Mouse (Mus musculus) ovary, postnatal 14 days (tissue): Measurements from ENCODE around the gene Cyth1.

Source experiments
- DNase-seq: peaks from one replicate; pipeline ENCODE4 v3.0.0; 2022; ENCODE audit warnings: low spot score

Cyth1 gene

DNA sequence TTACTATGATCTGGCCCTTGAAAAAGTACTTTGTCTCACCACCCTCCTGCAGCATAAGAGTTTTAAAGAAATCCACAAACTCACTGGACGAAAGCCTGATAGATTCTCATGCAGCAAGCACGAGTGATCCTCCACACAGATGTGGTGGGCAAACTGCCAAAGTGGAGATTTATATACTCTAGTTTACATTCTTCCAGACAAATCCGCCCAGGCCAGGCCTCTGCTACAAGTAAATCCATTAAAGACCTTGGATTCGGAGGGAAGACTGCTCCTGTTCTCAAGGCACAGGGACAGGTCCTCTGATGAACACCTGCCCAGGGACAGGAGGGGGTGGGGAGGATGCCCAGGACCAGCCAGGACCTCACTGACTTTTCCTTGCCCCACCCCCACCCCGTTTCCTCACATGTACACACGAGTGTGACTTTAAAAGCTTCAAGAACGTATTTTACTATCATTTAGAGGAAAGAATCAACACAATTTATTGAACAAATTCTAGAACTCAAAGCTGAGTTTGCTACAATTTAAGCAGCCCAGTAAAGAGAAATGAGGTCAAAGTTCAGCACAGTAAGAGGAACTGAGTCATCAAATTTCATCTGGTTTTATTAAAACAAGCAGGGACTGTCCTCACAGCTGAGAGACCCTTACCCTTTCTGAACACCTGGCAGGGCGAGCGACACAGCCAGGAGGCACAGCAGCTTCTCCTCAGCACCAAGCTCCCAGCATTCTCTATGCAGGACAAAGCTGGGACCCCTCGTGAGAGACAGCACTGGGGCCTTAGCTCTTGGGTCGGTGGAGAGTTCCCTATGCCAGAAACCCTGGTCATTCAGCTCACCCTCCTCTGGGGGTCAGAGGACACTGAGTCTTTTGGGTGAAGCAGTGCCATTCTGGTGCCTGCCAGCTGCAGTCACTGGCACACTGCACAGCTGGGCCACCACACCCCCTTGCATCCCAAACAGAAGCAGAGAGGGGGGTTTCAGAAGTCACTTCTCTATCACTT is 47.3 kb downstream of the Cyth1 start:
- no peak for DNase-seq

DNA sequence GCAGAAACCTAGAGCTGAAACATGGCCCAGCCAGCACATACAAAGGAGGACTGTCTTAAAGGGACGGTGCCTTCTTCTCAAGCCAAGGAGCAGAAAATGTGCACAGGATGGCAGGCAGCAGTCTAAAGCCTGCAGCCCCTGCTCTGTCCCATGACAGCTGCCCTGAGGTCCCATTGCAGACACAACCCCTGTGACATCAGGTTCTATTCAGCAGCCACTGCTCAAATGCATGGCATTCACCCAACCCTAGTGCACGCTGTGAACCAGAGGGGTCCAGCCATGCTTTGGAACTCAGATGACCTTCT is 50.1 kb downstream of the Cyth1 start:
- DNase-seq = no peak

- DNase-seq = no peak
Measured at GRCm38 (mm10) chr11:118197508-118198295, 50.7 kb downstream of the Cyth1 start.

DNA sequence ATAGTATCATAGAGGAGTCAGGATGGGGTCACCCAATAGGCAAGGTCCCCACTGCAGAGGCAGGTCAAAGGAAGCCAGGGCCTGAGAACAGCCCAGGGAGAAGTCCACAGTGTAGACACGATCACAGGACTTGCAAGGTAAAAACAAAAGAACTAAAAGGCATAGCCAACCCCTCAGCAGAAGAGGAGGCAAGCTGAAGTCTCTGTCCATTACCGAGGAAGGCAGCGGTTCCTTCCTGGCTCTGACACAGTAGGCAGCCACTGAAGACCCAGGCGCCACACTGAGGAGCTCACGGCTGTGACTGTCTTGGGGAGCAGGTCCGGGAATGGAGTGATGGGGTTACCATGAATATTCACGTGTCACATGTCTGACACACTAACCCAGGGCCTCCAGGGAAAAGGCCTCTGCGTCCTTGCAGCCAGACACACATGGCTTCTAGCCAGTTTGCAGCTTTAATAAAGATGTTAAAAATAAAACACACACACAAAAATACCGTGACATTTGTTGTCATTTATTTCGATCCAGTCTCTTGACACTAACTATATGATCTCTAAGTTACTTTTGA is 51.5 kb downstream of the Cyth1 start:
- DNase-seq = no peak

- peak; percentile 32 for DNase-seq
Measured at GRCm38 (mm10) chr11:118193390-118194147, 54.8 kb downstream of the Cyth1 start.

DNA sequence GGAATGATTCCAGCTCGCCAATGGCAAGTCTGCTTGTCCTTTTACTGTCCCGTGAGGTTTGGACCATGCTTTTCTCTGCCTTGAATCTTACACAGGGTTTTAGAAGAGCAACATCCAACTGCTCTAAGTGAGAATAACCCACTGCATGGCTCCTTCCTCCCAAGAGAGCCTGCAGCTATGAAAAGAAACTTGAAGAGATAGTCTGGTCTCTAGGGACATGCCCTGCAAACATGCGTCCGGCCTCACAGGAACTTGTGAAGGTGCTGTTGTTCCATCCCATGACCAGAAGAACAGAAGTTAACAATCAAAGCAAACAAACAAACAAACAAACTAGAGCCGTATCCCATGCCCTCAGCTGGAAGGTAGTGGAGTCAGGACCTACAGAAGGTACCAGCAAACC is 55.4 kb downstream of the Cyth1 start:
- no peak for DNase-seq

DNA sequence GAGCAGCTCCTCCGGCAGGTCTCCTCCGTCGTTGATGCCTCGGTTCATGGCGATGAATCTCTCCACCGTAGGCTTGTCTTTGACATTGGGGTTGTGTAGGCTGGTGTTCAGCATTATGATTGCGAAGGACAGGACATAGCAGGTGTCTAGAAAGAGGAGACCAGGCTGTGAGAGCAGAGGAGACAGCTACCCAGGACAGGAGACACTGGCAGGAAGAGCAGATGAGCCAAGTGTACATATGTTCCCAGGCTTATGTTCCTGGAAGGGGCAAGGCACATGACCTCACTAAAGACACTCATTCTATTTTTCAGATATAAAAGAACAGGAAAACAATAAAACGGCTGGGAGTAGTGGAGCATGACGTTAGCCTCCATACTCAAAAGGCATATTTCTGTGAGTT is 65.6 kb downstream of the Cyth1 start:
- DNase-seq = no peak

- DNase-seq = no peak
Measured at GRCm38 (mm10) chr11:118182353-118182752, 66.0 kb downstream of the Cyth1 start.

DNA sequence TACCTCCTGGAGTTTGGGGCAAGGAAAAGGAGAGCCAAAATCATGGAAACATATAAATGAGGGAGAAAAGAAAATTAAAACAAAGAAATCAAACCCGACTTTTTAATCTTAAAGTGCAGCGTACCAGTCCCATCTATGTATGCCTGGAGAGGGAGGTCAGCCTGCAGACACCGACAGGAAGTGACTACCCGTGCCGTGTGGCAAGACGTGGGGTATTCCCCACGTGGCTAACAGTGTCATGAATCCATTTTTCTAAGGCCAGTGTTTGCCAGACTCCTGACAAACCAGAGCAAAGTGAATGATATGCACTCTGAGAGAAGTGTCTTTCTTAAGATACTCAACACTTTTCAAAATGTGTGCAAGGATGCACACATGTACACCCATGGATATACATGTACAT is 68.2 kb downstream of the Cyth1 start:
- DNase-seq = no peak

GRCm38 (mm10) chr11:118178236-118178635 is 70.2 kb downstream of the Cyth1 start:
- DNase-seq = no peak

GRCm38 (mm10) chr11:118174752-118175151 is 73.6 kb downstream of the Cyth1 start:
- no peak for DNase-seq

GRCm38 (mm10) chr11:118172768-118173167 is 75.6 kb downstream of the Cyth1 start:
- DNase-seq = no peak

- no peak for DNase-seq
Measured at GRCm38 (mm10) chr11:118170333-118170732, 78.1 kb downstream of the Cyth1 start.

DNA sequence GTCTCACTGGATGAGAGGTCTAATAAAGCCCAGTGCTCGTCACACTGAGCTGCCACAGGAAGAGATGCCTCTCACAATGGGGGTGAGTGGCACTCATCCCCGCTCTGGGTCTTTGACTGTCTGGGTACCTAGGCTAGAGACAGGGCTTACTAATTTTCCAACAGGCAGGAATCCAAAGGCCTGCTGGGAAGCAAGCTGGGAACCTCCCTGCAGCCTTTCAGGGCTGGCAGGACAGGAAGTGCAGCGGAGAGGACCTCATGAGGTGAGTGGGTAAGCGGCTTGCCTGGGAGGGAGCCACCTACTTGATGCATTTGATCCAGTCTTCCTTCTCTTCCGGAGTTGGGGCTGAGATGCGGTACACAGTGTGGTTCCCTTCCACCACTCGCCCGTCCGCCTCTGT is 79.7 kb downstream of the Cyth1 start:
- no peak for DNase-seq

DNA sequence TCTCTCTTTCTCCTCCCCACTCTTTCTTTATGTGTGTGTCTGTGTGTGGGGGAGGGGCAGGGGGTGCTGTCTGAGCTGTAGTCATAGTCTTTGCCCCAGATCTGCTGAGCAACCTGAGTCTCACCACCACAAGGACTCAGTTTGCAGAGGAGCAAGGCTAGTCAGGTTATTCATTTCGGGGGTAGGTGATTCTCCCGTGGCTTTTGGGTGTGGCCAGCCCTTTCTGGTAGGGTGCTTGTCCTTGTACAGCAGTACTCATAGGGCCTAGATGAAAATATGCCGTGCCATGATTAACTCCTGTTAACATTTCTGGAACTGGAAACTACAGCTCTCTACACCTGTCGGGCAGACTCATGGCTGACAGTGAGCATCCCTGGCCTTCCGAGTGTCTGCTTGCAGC is 81.8 kb downstream of the Cyth1 start:
- no peak for DNase-seq

GRCm38 (mm10) chr11:118165681-118166080 is 82.7 kb downstream of the Cyth1 start:
- no peak for DNase-seq

DNA sequence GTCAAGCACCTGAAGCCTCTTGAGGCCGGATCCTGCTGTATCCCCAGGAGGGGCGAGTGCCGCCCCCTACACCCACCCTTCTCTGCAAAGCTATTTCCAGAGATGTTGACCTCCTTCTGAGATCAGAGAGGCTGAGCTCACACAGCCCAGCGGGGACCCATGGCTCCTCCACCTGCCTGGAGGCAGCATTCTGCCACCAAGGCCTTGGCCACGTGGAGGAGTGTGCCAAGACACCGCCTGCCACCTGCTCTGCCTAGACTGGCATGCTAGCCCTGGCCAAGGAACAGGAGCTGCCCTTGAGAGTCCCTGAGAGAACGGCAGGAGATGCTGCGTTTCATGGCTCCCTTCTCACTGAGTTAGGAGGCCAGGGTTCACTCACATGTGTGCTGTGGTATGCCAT is 83.8 kb downstream of the Cyth1 start:
- DNase-seq = no peak

GRCm38 (mm10) chr11:118162245-118162644 is 86.1 kb downstream of the Cyth1 start:
- DNase-seq = no peak

GRCm38 (mm10) chr11:118161240-118161639 is 87.2 kb downstream of the Cyth1 start:
- no peak for DNase-seq

DNA sequence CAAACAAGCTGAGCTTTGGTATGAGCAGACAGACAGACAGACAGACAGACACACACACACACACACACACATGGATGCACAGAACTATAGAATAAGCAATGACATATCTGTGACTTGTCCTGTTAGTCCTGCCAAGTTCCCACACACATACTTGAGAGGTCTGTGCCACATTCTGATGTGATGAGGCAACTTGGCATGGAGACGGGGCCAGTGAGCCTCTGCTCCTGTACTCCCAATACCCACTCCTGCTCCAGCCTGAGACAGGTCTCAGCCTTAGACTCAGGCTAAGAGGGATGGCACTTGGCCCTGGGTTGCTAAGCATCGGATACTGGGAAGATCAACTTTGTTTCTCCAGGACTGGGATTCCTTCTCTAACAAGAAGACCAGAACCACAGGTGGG is 87.6 kb downstream of the Cyth1 start:
- DNase-seq = no peak

GRCm38 (mm10) chr11:118158753-118159152 is 89.6 kb downstream of the Cyth1 start:
- no peak for DNase-seq

DNA sequence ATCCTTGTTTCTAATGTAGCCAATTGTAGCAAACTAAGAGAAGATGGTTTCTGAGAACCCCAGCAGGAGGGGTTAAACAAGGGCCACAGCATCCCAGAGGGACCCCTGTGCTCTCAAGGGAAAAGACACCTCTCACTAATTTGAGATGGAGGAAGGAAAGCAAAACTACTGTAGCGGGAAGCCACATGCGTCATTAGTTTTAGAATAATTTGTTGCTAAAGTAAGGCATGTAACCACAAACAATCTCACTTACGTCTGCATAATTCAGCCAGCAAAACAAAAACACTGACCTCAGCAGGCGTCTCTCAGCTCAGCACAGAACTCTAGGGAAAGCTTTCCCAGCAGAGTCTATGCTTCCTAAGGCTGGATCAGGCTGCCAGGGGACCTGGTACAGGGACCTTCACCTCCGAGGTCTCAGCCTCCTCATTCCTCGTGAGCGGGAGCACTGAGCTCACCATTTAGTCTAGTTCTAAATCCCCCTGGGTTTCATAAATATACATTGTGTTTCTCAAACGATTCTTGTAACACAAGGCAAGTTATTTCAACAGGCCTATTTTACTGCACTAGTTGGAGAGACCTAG is 91.8 kb downstream of the Cyth1 start:
- DNase-seq = no peak
